Mouse (Mus musculus) megakaryocyte, embryonic 14.5 days (primary cell): Measurements from ENCODE around the gene Src. TPM values are rescaled to one million over a fixed set of nuclear protein-coding genes. Genes with fewer than 3 reads are reported as not detected.

ENCODE experiments used
- H3K27me3 ChIP-seq: replicated peaks from 2 replicates; pipeline ENCODE3; 2012; ENCODE audit warnings: inconsistent platforms
- H3K36me3 ChIP-seq: replicated peaks from 2 replicates; pipeline ENCODE3; 2012; ENCODE audit warnings: low read length, inconsistent platforms, mixed read lengths
- H3K4me1 ChIP-seq: 2 replicates; pipeline ENCODE4 v1.6.1; 2012; ENCODE audit warnings: inconsistent platforms
- H3K4me3 ChIP-seq: replicated peaks from 2 replicates; pipeline ENCODE3; 2012; ENCODE audit warnings: moderate library complexity, mild to moderate bottlenecking, inconsistent platforms
- H3K9me3 ChIP-seq: 2 replicates; pipeline ENCODE4 v1.6.1; 2012; ENCODE audit warnings: inconsistent platforms
- FLI1 ChIP-seq: IDR thresholded peaks from 2 replicates; pipeline ENCODE4 v1.6.1; 2012; ENCODE audit warnings: low read length, inconsistent platforms, mixed read lengths
- GATA1 ChIP-seq: IDR thresholded peaks from 3 replicates; pipeline ENCODE4 v1.6.1; 2012; ENCODE audit warnings: mixed read lengths, low read length, inconsistent platforms, borderline replicate concordance
- polyA plus RNA-seq: library from polyadenylated mRNA; stranded (reverse); fragments of >175 nt; gene quantifications from 2 replicates; pipeline ENCODE4 v1.2.3, GENCODE M21; 2012; ENCODE audit warnings: low replicate concordance; ENCODE audit not compliant: insufficient read depth

Gene Src
- polyA plus RNA-seq, 1 experiment = 186 TPM

DNA sequence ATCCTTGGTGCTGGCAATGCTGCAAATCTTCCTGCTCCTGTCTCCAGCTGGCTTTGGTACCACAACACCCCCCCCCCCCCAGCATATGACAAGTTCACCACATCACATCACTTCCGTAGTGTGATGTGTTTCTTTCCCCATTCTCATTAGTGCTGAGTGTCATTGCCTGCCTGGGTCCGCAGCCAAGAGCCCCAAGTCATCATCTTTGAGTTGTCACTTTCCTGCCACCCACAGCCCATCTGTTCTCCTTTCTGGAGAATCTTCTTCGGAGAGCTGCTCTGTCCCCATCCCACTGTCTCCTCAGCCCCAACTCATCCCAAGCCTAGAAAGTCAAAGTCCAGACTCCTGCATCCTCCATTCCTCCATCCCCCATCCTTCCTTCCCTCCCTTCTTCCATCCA, 75.0 kb downstream of the Src start:
- no peak for TF ChIP-seq FLI1
- no peak for TF ChIP-seq GATA1
- peak overlapping the region; percentile 38 for H3K4me3 ChIP-seq
- H3K9me3 ChIP-seq = no peaks in the 10 kb centered on the region
- H3K27me3 ChIP-seq = peaks cover 81% of the 10 kb centered on the region
- H3K36me3 ChIP-seq = no peaks in the 10 kb centered on the region
- no peaks in the 10 kb centered on the region for H3K4me1 ChIP-seq

DNA sequence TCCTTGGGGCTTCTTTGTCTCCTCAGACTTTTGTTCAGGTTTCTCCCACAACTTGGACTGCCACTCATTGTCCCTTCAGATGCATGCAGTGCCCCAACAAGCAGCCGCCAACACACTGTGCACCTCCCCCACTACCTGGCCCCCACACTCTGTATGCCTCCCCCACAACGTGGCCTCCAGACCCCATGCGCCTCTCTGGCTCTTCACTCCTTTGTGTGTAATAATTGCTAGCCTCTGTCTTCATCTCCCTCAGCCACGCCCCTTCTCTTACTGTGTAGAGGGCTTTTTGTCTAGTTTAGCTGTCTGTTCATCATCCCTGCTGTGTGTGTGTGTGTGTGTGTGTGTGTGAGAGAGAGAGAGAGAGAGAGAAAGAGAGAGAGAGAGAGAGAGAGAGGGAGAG, 80.3 kb downstream of the Src start:
- Histone ChIP-seq H3K4me3 (no peak overlapping the region), H3K27me3 (peaks cover 74% of the 10 kb centered on the region), H3K36me3 (no peaks in the 10 kb centered on the region), H3K9me3 (no peaks in the 10 kb centered on the region), H3K4me1 (peaks cover 20% of the 10 kb centered on the region)
- TF ChIP-seq GATA1 = no peak
- TF ChIP-seq FLI1 = no peak

- Histone ChIP-seq H3K4me1 (peaks cover 20% of the 10 kb centered on the region), H3K4me3 (no peak overlapping the region), H3K27me3 (peaks cover 81% of the 10 kb centered on the region), H3K9me3 (no peaks in the 10 kb centered on the region), H3K36me3 (no peaks in the 10 kb centered on the region)
- TF ChIP-seq GATA1 = no peak
- TF ChIP-seq FLI1 = no peak
Measured at GRCm38 (mm10) chr2:157500364-157500763, 82.1 kb downstream of the Src start.

DNA sequence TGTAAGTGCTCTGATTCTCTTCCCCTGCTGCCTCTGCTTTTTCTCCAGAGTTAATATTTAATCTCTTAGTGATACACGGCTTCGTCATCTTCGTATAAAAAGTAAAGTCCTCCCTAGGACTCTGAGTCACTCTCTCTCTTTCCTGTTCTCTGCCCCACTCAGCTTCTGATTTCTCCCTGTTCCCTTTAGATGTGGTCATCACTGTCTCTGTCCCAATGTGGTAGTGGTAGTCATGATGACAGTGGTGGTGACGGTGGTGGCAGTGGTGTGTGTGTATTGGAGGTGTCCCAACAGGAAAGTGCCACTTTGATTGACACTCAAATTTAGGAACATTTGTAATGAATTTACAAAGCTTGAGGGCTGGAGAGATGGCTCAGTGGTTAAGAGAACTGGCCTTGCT, 83.1 kb downstream of the Src start:
- H3K27me3 ChIP-seq = peaks cover 80% of the 10 kb centered on the region
- peaks cover 20% of the 10 kb centered on the region for H3K4me1 ChIP-seq
- H3K9me3 ChIP-seq = no peaks in the 10 kb centered on the region
- H3K36me3 ChIP-seq = no peaks in the 10 kb centered on the region
- H3K4me3 ChIP-seq = no peak overlapping the region
- no peak for TF ChIP-seq GATA1
- no peak for TF ChIP-seq FLI1

DNA sequence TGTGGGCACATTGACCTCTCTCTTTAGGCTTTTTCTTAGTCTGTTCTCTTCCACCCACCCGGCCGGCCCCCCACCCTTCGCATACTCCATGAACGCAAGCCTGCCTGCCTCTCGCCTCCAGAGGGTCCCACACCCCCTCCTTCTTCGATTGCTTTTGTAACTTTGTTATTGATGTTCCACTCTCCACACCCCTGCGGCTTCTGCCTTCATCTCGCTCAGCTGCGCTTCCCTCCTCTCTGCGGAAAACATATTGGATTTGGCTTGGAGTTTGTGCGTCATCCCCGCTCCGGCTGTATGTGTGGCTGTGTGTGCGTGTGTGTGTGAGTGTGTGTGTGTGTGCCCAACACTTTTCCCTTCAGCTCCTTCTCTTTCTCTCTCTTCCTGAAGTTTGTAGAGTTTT, 88.5 kb downstream of the Src start:
- peaks cover 12% of the 10 kb centered on the region; the same call in 1 of the 2 replicates for H3K4me1 ChIP-seq
- no peaks in the 10 kb centered on the region for H3K9me3 ChIP-seq
- TF ChIP-seq FLI1 (no peak), GATA1 (no peak)
- no peaks in the 10 kb centered on the region for H3K36me3 ChIP-seq
- no peak overlapping the region for H3K4me3 ChIP-seq
- H3K27me3 ChIP-seq = peaks cover 92% of the 10 kb centered on the region

DNA sequence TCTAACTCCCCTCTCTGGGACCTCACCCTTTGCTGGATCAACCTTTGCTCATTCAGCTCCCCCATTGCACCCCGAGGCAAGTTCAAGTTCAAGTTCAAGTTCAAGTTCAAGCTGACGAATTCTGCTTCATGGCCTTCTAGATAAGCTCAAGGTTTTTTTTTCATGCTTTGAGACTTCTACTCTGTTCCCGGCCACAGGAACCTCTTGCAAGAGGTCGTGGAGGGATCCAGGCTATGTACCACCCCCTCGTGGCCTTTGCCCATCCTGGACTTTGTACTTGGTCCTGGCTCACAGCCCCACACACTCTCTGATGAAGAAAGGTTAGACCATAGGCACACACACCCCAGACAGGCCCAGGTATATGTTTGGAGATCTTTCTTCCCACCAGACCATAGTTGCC, 90.9 kb downstream of the Src start:
- peaks cover 9% of the 10 kb centered on the region; the same call in 1 of the 2 replicates for H3K4me1 ChIP-seq
- H3K9me3 ChIP-seq = no peaks in the 10 kb centered on the region
- no peaks in the 10 kb centered on the region for H3K36me3 ChIP-seq
- peaks cover 95% of the 10 kb centered on the region for H3K27me3 ChIP-seq
- TF ChIP-seq FLI1 = no peak
- no peak overlapping the region for H3K4me3 ChIP-seq

DNA sequence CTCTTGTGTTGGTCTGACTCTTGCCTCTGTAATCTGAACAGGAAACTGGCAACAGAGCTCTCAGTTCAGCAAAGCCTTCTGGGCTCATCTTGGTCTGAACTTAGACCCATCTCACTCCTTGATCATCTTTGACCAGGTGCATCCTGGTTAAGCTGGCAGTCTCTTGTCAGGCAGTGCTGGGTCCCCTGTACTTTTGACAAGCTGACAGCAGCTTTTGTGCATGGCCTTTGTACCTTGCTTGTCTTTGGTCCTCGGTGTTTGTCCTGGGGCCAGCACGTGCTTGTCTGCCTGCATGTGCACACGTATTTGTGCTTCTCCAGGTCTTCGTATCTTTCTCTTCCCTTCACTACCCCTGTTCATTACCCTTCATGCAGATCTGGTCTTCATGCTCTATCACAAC, 91.8 kb downstream of the Src start:
- Histone ChIP-seq H3K36me3 (no peaks in the 10 kb centered on the region), H3K9me3 (no peaks in the 10 kb centered on the region), H3K27me3 (peaks cover 95% of the 10 kb centered on the region), H3K4me3 (no peak overlapping the region), H3K4me1 (peaks cover 9% of the 10 kb centered on the region; the same call in 1 of the 2 replicates)
- TF ChIP-seq FLI1 (no peak), GATA1 (no peak)

DNA sequence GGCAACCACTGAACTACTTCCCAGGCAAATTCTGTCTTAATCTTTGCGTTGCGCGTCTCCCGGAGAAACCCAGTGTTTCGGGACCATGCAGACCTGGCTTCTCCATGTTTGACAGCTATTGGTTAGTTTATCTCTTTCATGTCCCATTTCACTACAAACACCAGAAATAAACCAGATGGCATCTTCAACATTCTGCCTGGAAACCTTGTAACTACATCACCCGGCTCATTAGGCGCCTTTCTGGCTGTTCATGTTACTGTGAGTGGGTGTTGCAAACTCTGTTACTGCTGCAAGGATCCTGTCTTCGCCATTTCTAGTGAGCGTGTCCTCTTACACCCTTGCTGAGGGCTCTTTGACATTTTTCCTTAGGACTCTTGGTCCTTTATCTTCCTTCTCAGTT, 94.6 kb downstream of the Src start:
- no peaks in the 10 kb centered on the region for H3K9me3 ChIP-seq
- peaks cover 94% of the 10 kb centered on the region for H3K27me3 ChIP-seq
- TF ChIP-seq FLI1 (no peak), GATA1 (no peak)
- H3K4me3 ChIP-seq = no peak overlapping the region
- H3K36me3 ChIP-seq = no peaks in the 10 kb centered on the region
- H3K4me1 ChIP-seq = peaks cover 4% of the 10 kb centered on the region; the same call in 1 of the 2 replicates

GRCm38 (mm10) chr2:157513737-157514208, 95.5 kb downstream of the Src start:
- H3K27me3 ChIP-seq = peaks cover 93% of the 10 kb centered on the region
- no peaks in the 10 kb centered on the region for H3K9me3 ChIP-seq
- H3K4me3 ChIP-seq = no peak overlapping the region
- no peaks in the 10 kb centered on the region for H3K36me3 ChIP-seq
- TF ChIP-seq GATA1 (no peak), FLI1 (no peak)
- peaks cover 4% of the 10 kb centered on the region; the same call in 1 of the 2 replicates for H3K4me1 ChIP-seq

DNA sequence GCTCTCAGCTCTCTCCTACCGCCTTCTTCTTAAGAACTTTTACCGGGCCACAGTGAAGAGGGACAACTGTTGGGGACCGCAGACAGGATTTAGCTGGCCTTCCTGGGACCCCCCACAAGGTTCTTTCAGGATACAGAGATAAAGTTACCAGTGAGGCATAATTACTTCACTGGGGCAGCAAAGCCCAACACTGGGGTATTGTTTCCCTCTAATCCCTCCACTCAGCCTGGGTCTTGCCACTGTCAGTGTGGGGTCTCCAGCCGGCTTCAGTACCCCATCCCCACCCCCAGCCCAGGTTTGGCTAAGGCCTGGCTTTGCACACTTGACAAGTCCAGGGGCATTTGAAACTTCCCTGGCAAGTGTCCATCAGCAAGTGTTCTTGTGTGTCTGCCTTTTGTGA, 96.1 kb downstream of the Src start:
- H3K27me3 ChIP-seq = peaks cover 91% of the 10 kb centered on the region
- no peaks in the 10 kb centered on the region for H3K36me3 ChIP-seq
- peaks cover 4% of the 10 kb centered on the region; the same call in 1 of the 2 replicates for H3K4me1 ChIP-seq
- TF ChIP-seq FLI1 = no peak
- no peak for TF ChIP-seq GATA1
- H3K4me3 ChIP-seq = no peak overlapping the region
- no peaks in the 10 kb centered on the region for H3K9me3 ChIP-seq

GRCm38 (mm10) chr2:157517526-157517925, 99.3 kb downstream of the Src start:
- Histone ChIP-seq H3K4me1 (no peaks in the 10 kb centered on the region), H3K4me3 (no peak overlapping the region), H3K36me3 (no peaks in the 10 kb centered on the region), H3K27me3 (peaks cover 84% of the 10 kb centered on the region), H3K9me3 (no peaks in the 10 kb centered on the region)
- TF ChIP-seq FLI1 = no peak
